Mouse (Mus musculus) macrophage (primary cell): ENCODE data around the gene Pax2. TPM values are rescaled to one million over a fixed set of nuclear protein-coding genes. Genes with fewer than 3 reads are reported as not detected.

Experiments
- H3K27ac ChIP-seq: fragments of 350-480 bp; formaldehyde crosslinking; 2 replicates; pipeline ENCODE4 v1.9.0; 2021
- H3K36me3 ChIP-seq: fragments of 350-480 bp; formaldehyde crosslinking; 2 replicates; pipeline ENCODE4 v1.9.0; 2021; ENCODE audit errors: inconsistent target
- H3K4me3 ChIP-seq: fragments of 350-480 bp; formaldehyde crosslinking; 2 replicates; pipeline ENCODE4 v1.9.0; 2021; ENCODE audit errors: inconsistent target
- H3K79me2 ChIP-seq: fragments of 350-480 bp; formaldehyde crosslinking; 2 replicates; pipeline ENCODE4 v1.9.0; 2021; ENCODE audit errors: inconsistent target
- WGBS: methylation state at CpG from one replicate; pipeline ENCODE4 v1.1.7; 2026; ENCODE audit warnings: inconsistent platforms; ENCODE audit not compliant: missing documents; 5-methylcytosine and 5-hydroxymethylcytosine counted together
- polyA plus RNA-seq: library from polyadenylated mRNA; stranded (reverse); fragments of 250-400 nt; gene quantifications from 3 replicates; pipeline ENCODE4 v1.2.4, GENCODE M21; 2018; ENCODE audit warnings: inconsistent platforms

Pax2 gene
- polyA plus RNA-seq, 1 experiment from 2014 or later: not detected

DNA sequence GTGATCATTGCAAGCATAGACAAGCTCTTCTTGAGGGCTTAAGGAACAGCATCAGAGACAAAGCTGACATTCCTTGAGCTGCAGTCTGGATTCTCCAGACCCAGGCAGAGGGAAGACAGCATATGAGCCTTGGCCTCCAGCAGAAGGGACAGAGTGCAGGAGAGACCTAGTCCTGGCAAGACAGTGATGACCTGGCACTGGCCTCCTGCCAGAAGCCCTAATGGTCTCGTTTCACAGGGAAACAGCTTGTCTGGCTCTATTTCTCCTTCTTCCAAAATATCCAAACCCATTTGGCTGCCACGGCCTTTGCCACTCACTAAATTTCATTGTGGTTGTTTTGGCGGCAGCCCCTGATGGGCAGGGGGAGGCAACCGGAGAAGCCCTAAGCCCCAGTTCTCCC is 36.1 kb downstream of the Pax2 start:
- 54% methylated on average over 4 of the region's 4 CpGs for WGBS
- Histone ChIP-seq H3K27ac (no peak overlapping the region), H3K36me3 (no peaks in the 10 kb centered on the region), H3K79me2 (no peaks in the 10 kb centered on the region), H3K4me3 (no peak overlapping the region)

DNA sequence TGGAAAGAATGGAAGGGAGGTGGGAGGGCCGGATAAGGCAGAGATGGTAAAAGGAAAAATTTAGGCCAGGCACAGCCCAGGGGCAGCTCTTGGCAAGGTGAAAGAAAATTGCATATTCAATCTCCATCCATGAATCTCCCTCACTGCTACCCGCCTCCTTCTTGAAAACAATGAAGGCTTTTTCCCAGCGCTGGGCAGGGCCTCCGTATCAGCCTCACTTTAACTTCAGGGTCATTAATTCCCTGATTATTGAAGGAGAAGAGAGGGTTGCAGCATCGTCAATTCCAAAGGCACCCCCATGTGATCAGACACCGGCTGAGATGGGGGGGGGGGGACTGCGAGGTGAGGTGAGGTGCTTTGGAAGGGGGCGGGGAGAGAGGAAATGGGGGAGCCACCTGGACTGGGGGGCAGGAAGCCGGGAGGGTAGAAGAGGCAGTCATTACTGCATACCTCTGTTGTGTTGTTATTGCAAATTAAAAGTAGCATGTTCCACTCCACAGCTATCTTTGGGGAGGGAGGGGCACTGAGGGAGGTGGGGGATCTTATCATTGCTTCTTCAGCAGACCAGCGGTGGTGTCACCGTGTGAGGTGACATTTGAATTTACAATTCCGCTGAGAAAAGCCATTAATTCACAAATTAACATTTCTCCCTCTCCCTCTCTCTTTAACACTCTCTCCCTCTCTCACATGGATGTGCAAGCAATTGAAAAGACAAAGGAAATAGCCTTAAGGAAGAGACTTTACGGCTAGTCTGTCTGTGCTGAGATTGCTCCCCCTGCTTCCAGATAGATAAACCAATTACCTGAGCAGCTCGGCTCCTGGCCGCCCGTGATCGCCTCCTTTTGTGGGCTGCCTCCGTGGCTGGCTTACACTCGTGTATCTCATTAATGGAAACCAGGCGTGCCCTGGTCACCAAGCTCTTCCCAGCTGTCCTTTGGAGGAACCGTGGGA is 41.5 kb downstream of the Pax2 start:
- Histone ChIP-seq H3K4me3 (no peak overlapping the region), H3K27ac (no peak overlapping the region), H3K79me2 (no peaks in the 10 kb centered on the region), H3K36me3 (no peaks in the 10 kb centered on the region)
- 22% methylated on average over 21 of the region's 21 CpGs for WGBS

DNA sequence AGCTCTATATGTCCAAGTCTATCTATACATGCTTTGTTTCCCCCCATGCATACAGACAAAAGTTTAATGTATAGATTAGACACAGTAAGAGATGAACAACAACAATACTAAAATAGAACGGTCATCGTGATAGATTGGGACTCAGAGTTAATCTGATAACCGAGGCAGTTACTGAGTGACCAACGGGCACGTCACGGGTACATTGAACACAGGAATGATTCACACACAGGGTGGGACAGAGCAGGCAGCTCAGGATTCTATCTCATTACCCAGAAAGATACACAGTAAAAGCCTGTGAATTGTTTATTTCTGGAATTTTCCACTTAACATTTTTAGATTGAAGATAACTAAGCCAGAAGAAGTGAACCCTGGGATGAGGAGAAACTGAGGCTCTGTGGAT is 42.9 kb downstream of the Pax2 start:
- Histone ChIP-seq H3K4me3 (no peak overlapping the region), H3K27ac (no peak overlapping the region), H3K79me2 (no peaks in the 10 kb centered on the region), H3K36me3 (no peaks in the 10 kb centered on the region)
- WGBS: 92% methylated on average over 6 of the region's 6 CpGs

DNA sequence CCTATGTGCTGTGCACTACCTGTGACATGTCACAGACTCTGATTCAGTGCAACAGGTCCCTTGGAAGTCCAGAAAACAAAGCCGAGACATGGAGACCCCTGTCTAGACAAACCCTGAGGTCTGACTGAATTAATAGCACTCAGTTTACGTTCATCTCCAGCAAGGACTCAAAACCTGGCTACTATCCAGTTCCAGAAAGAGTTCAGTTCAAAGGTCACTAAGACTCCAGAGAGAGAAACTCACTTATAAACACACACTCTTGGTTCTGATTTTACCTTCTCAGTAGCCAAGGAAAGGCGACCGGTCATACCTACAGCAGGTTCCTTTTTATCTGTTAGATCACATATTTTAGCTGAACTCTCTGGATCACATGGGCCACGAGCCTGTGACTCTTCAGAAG is 43.3 kb downstream of the Pax2 start:
- Histone ChIP-seq H3K36me3 (no peaks in the 10 kb centered on the region), H3K27ac (no peak overlapping the region), H3K79me2 (no peaks in the 10 kb centered on the region), H3K4me3 (no peak overlapping the region)
- WGBS: 73% methylated on average over 5 of the region's 5 CpGs

DNA sequence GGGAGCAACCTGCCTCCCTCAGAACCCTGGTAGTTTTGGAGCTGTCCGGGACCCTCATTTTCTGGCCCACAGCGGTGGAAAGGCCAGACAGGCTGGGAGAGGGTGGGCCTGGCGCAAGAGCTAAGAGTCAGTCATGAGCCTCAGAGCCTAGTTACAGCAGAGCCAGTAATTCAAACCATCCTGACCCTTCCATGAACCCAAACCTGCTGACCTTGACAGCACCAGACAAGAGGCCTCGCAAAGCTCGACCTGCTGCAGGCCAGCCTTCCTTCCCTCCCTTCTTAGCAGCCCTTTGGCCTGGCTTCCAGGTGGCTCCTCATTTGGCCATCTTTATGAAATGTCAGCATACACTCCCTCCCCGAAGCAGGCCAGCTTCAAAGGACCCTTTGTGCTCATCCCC is 44.5 kb downstream of the Pax2 start:
- Histone ChIP-seq H3K36me3 (no peaks in the 10 kb centered on the region), H3K27ac (no peak overlapping the region), H3K79me2 (no peaks in the 10 kb centered on the region), H3K4me3 (no peak overlapping the region)
- 73% methylated on average over 6 of the region's 6 CpGs for WGBS

DNA sequence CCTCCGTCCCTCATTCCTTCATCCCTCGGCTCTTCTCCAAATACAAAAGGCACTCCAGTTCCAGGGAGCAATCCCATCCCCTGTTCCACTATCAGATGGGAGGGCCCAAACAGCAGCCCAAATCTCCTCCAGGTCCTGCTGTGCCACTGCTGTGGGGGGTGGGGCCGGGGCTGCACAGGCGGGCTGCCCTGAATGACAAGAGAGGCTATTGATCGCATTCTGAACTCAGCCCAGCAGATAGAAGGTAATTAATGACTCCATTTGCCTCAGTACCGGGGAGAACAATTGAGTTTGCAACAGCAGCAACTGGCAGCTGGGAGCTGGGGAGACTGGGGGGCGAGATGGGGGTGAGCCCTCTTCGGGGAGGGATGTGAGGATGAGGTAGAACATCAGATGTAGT is 52.9 kb downstream of the Pax2 start:
- Histone ChIP-seq H3K79me2 (no peaks in the 10 kb centered on the region), H3K4me3 (no peak overlapping the region), H3K27ac (no peak overlapping the region), H3K36me3 (no peaks in the 10 kb centered on the region)
- WGBS: 20% methylated on average over 8 of the region's 8 CpGs

DNA sequence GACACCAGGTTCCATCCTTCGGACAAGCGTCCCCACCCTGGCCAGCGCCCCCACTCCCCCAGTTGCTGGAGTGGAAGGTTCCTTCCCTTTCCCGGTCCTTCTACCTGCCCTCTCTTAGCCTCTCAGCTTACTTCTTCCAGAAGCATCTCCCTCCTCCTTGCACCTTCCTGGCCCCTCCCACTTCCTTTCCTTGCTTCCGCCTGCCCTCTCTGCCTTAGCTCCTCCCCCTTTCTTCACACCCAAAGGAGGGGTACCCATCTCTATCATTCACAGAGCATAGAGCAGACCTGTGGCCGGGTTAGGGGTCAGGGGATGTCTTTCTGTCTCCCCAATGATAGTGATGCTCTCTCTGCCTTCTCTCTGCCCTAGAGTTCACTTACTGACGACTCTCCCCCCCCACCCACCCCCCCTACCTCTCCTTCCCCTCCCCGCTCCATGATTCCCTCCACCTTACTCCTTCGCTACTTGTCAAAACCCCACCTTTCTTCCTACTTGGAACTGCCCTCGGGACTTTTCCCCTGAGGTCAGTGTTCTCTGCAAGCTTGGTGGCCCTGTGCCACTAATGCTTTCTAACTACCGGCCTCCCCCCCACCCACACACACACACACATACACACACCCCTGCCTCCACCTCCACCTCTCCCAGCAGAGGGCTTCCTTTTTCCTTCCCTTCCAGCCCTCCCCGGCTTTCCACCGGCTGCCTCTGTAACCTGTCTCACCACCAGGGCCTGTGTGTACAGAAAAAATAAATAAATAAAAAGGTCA is 57.0 kb downstream of the Pax2 start:
- WGBS: 57% methylated on average over 11 of the region's 13 CpGs
- Histone ChIP-seq H3K4me3 (no peak overlapping the region), H3K27ac (no peak overlapping the region)

DNA sequence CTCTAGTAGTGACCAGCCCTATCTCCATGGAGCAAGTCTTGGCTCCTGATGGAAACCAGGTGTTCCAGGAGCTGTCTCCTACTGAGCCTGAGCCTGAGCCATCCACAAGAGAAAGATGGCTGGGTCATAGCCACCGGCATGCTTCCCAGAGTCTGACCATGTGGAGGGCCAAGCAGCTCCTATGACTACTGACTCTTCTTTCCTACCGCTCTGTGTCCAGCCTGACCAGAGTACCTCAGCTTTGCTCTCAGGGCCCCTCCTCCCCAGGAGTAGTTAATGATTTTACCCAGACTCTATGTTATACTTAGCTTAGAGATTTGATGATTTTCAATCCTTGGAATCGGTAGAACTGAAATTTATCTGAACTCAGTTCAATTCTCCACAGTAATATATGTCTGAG is 59.3 kb downstream of the Pax2 start:
- H3K79me2 ChIP-seq: no peaks in the 10 kb centered on the region
- WGBS: 87% methylated on average over 3 of the region's 3 CpGs
- no peak overlapping the region for H3K27ac ChIP-seq
- no peaks in the 10 kb centered on the region for H3K36me3 ChIP-seq
- no peak overlapping the region for H3K4me3 ChIP-seq

More for the DNA sequence above, 57.0 kb downstream of the Pax2 start:
- H3K36me3 ChIP-seq: no peaks in the 10 kb centered on the region
- no peaks in the 10 kb centered on the region for H3K79me2 ChIP-seq

DNA sequence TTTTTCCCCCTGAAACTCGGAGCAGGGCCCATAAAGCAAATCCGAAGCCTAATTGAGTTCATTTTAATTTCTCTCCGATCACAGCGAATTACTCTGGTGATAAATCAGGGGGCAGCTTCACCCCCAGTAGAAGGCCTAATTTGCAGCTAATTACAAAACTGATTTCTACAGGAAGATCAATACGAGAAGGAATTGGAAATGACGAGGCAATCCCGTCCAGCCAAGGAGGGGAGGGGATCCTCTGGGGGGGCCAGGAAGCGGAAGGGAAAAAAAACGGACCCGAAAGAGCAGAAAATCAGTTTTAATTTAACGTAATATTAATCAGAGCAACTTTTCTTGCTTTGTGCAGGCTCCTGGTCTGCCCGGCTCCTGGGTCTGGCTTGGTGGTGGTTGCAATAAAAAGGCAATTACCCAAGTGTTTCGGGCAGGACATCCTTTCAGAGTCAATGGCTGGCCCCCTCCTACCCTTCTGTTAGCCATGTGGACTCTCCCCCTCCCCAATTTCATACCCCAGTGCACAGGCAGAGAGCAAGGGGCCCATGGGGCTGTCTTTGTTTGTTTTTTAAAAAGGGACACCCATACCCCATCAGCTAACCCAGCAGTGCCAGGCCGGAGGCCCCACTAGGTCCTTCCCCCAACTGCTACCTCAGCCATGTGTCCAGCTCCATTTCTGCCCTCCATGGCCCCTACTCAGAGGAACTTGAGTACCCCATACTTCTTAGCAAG is 61.7 kb downstream of the Pax2 start:
- H3K4me3 ChIP-seq: no peak overlapping the region
- no peaks in the 10 kb centered on the region for H3K36me3 ChIP-seq
- no peak overlapping the region for H3K27ac ChIP-seq
- H3K79me2 ChIP-seq: no peaks in the 10 kb centered on the region
- WGBS: 80% methylated on average over 14 of the region's 14 CpGs

DNA sequence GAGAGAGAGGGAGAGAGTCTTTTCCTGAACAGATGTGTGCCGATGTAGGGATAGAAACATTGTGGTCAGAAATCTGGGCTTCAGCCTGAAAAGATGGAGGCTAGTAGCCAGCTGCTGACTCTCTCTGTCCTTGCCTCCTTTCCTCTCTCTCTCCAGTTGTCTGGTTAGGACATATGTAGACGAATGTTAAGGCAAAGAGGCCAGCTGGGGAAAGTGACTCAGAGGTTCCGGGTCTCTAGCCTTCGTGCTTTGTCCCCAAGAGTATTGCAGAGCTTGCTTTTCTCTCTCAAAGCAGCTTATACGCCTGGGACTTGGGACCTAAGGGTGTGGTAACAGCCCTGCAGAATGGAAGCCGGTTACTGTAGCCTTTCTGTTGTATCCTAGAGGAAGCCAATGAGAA is 62.8 kb downstream of the Pax2 start:
- Histone ChIP-seq H3K4me3 (no peak overlapping the region), H3K27ac (no peak overlapping the region), H3K36me3 (no peaks in the 10 kb centered on the region), H3K79me2 (no peaks in the 10 kb centered on the region)
- 62% methylated on average over 6 of the region's 6 CpGs for whole genome bisulfite sequencing

DNA sequence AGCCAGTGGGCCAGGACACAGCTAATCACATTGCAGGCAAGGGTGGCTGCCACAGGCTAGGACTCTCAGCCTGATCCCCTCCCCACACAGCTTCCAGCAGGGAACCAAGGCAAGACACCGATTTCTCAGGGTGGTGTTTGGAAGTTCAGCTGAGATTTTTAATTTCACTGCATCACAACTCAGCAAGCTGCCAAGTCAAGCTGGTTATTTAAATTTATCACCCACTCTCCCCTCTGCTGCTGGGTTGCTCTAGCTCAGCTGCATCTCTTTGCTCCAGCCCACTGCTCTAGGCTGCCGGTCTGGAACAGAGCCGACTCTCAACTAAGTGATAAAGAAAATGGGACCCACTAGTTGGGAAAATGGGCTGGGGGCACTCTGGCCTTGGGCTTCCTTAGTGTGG is 65.7 kb downstream of the Pax2 start:
- Histone ChIP-seq H3K27ac (no peak overlapping the region), H3K36me3 (no peaks in the 10 kb centered on the region), H3K4me3 (no peak overlapping the region), H3K79me2 (no peaks in the 10 kb centered on the region)
- WGBS: 44% methylated on average over 3 of the region's 3 CpGs

DNA sequence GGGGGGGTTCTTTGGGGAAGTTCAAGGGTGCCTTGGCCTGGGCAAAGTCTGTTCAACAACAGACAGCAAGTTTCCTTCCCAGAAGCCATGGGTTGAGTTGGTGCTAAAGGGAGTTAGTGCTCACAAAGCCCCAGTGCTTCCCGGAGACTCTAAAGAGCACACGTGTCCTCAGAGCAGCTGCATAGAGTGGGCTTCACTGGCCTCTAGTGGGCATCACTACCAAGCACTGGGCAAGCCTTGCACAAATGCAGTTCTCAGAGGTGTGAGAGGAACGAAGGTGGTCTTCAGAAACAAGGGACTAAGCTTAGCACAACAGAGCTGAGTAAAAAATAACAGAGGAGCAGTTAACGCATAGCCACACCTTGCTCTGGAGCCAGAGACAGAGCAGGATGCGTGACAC is 66.5 kb downstream of the Pax2 start:
- H3K27ac ChIP-seq: no peak overlapping the region
- H3K36me3 ChIP-seq: no peaks in the 10 kb centered on the region
- no peaks in the 10 kb centered on the region for H3K79me2 ChIP-seq
- H3K4me3 ChIP-seq: no peak overlapping the region
- WGBS: 64% methylated on average over 5 of the region's 5 CpGs

DNA sequence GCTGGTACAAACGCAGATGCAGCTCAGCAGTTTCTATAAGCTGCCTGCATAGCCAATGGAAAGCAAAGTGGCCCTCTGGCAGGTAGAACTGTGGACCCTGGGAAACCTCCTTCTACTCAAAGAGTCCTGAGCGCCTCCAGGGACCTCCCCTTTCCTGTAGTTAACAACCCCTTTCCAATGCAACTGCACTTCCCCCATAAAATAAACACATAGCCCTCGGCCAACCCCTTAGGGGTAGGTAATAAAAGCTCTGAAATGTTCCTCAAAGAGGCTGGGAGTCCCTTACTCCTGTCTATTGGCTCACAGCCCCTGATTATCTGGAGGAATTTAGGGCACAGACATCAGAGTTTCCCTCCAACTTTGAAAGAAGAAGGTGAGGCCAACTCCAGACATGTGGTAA is 67.8 kb downstream of the Pax2 start:
- Histone ChIP-seq H3K36me3 (no peaks in the 10 kb centered on the region), H3K4me3 (no peak overlapping the region), H3K27ac (no peak overlapping the region), H3K79me2 (no peaks in the 10 kb centered on the region)
- 13% methylated on average over 3 of the region's 3 CpGs for WGBS

DNA sequence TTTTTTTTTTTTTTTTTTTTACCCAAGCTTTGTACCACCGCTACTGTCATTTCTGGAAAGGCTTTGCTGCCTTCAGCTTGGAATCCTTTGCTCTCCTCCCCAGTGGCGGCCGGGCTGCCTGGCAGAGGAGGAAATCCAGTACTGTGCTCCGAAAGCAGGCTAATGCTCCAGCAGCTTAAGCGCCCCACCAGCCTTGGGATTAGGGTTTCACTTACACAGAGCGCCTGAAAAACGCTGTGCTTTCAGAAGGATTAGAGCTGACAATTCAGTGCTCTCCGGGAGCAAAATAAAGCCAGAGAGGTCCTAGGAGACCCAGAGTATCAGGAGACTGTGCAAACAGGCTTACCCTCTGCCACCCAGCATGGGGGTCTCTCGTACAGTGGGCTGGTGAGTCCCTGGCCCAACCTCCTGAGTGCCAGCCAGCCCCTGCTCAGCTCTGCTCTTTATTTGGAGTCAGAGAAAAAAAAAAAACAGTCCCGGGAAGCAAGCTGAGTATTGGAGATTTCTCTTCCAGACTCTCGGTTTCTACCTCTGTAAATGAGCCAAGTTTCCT is 69.4 kb downstream of the Pax2 start:
- Histone ChIP-seq H3K4me3 (no peak overlapping the region), H3K27ac (no peak overlapping the region), H3K79me2 (no peaks in the 10 kb centered on the region), H3K36me3 (no peaks in the 10 kb centered on the region)
- WGBS: 43% methylated on average over 11 of the region's 11 CpGs
